Mouse (Mus musculus) kidney, adult 2 months (tissue): ENCODE measurements around the gene Gm45521. TPM values are rescaled to one million over a fixed set of nuclear protein-coding genes. Genes with fewer than 3 reads are reported as not detected.
A peak's percentile ranks its signal among the peaks of the same experiment; 100 is the strongest.

Experiments
- DNase-seq: peaks from one replicate; pipeline ENCODE4 v3.0.0; 2021
- H3K27ac ChIP-seq: fragments of 200-500 bp; 2 replicates; pipeline ENCODE4 v1.5.1; 2012; ENCODE audit warnings: low read depth, low read length, control low read depth, inconsistent platforms; ENCODE audit not compliant: insufficient read depth
- H3K27me3 ChIP-seq: fragments of 200-500 bp; replicated peaks from 2 replicates; pipeline ENCODE4 v1.6.1; 2012; ENCODE audit warnings: mild to moderate bottlenecking, moderate library complexity, low read length, inconsistent platforms; ENCODE audit not compliant: control insufficient read depth, insufficient read depth
- H3K36me3 ChIP-seq: fragments of 200-500 bp; 2 replicates; pipeline ENCODE4 v1.6.1; 2012; ENCODE audit warnings: mild to moderate bottlenecking, moderate library complexity, low read length, inconsistent platforms; ENCODE audit not compliant: control insufficient read depth, insufficient read depth
- H3K4me1 ChIP-seq: fragments of 200-500 bp; 2 replicates; pipeline ENCODE4 v1.6.1; 2011; ENCODE audit warnings: low read length; ENCODE audit not compliant: control insufficient read depth, insufficient read depth
- H3K4me3 ChIP-seq: fragments of 200-500 bp; 2 replicates; pipeline ENCODE4 v1.5.1; 2011; ENCODE audit warnings: mild to moderate bottlenecking, low read depth, low read length, control low read depth; ENCODE audit not compliant: insufficient read depth
- CTCF ChIP-seq: fragments of 200-500 bp; conservative IDR thresholded peaks from 2 replicates; pipeline ENCODE4 v1.5.1; 2011; ENCODE audit warnings: low read depth, mild to moderate bottlenecking, control low read depth, low read length, moderate library complexity, mixed read lengths; ENCODE audit not compliant: insufficient read depth, insufficient read length
- POLR2A ChIP-seq: fragments of 200-500 bp; IDR thresholded peaks from one replicate; pipeline ENCODE4 v1.6.1; 2011; ENCODE audit warnings: low read depth, low read length, control low read depth
- WGBS: fragments of 180-500 bp; shearing (Covaris S2); methylation state at CpG from one replicate; pipeline ENCODE4 v1.1.7; 2018; 5-methylcytosine and 5-hydroxymethylcytosine counted together
- polyA plus RNA-seq: library from polyadenylated mRNA; depleted of rRNA; stranded (reverse); fragments of >200 nt; gene quantifications from 2 replicates; pipeline ENCODE4 v1.2.3, GENCODE M21; 2012

Gm45521 gene
- polyA plus RNA-seq, 1 experiment: not detected

- 84% methylated on average over 5 of the region's 5 CpGs for WGBS
- H3K36me3 ChIP-seq: no peaks in the 10 kb centered on the region
- H3K4me3 ChIP-seq: no peak overlapping the region
- no peak for TF ChIP-seq POLR2A
- no peak for TF ChIP-seq CTCF
- DNase-seq: no peak
- no peak overlapping the region for H3K27ac ChIP-seq
- no peaks in the 10 kb centered on the region for H3K27me3 ChIP-seq
- H3K4me1 ChIP-seq: no peaks in the 10 kb centered on the region
Observed at GRCm38 (mm10) chr14:7921459-7921858, 35.6 kb upstream of the Gm45521 start.

GRCm38 (mm10) chr14:7923635-7924034, 33.5 kb upstream of the Gm45521 start:
- TF ChIP-seq POLR2A (no peak), CTCF (no peak)
- no peak overlapping the region for H3K4me3 ChIP-seq
- no peaks in the 10 kb centered on the region for H3K4me1 ChIP-seq
- H3K27ac ChIP-seq: no peak overlapping the region
- H3K36me3 ChIP-seq: peaks cover 2% of the 10 kb centered on the region; the same call in 1 of the 2 replicates
- no peaks in the 10 kb centered on the region for H3K27me3 ChIP-seq
- no peak for DNase-seq

- WGBS: 79% methylated on average over 1 of the region's 1 CpGs
- no peak overlapping the region for H3K27ac ChIP-seq
- no peaks in the 10 kb centered on the region for H3K27me3 ChIP-seq
- H3K4me1 ChIP-seq: no peaks in the 10 kb centered on the region
- peaks cover 10% of the 10 kb centered on the region for H3K36me3 ChIP-seq
- H3K4me3 ChIP-seq: no peak overlapping the region
- TF ChIP-seq POLR2A (no peak), CTCF (no peak)
- no peak for DNase-seq
Observed at GRCm38 (mm10) chr14:7928362-7928761, 28.7 kb upstream of the Gm45521 start.

GRCm38 (mm10) chr14:7929029-7929428, 28.1 kb upstream of the Gm45521 start:
- H3K27me3 ChIP-seq: no peaks in the 10 kb centered on the region
- DNase-seq: no peak
- H3K36me3 ChIP-seq: peaks cover 10% of the 10 kb centered on the region
- H3K4me1 ChIP-seq: no peaks in the 10 kb centered on the region
- no peak overlapping the region for H3K4me3 ChIP-seq
- TF ChIP-seq POLR2A (no peak), CTCF (no peak)
- no peak overlapping the region for H3K27ac ChIP-seq
- WGBS: 80% methylated on average over 7 of the region's 7 CpGs

- WGBS: 85% methylated on average over 4 of the region's 4 CpGs
Observed at GRCm38 (mm10) chr14:7932151-7932550, 24.9 kb upstream of the Gm45521 start.

GRCm38 (mm10) chr14:7934166-7934565, 22.9 kb upstream of the Gm45521 start:
- DNase-seq: no peak
- TF ChIP-seq POLR2A (no peak), CTCF (no peak)
- no peaks in the 10 kb centered on the region for H3K4me1 ChIP-seq
- WGBS: 92% methylated on average over 7 of the region's 7 CpGs
- H3K27ac ChIP-seq: no peak overlapping the region
- H3K36me3 ChIP-seq: peaks cover 10% of the 10 kb centered on the region
- H3K27me3 ChIP-seq: no peaks in the 10 kb centered on the region
- no peak overlapping the region for H3K4me3 ChIP-seq

More at GRCm38 (mm10) chr14:7932151-7932550, 24.9 kb upstream of the Gm45521 start:
- no peaks in the 10 kb centered on the region for H3K27me3 ChIP-seq
- DNase-seq: no peak
- H3K4me3 ChIP-seq: no peak overlapping the region
- TF ChIP-seq POLR2A: no peak
- no peak for TF ChIP-seq CTCF
- H3K27ac ChIP-seq: no peak overlapping the region
- no peaks in the 10 kb centered on the region for H3K4me1 ChIP-seq
- H3K36me3 ChIP-seq: peaks cover 12% of the 10 kb centered on the region

GRCm38 (mm10) chr14:7937052-7937630, 19.9 kb upstream of the Gm45521 start:
- TF ChIP-seq CTCF: no peak; the same call in 1 of the 2 replicates
- TF ChIP-seq POLR2A: no peak
- peaks cover 3% of the 10 kb centered on the region; the same call in 1 of the 2 replicates for H3K36me3 ChIP-seq
- 52% methylated on average over 17 of the region's 17 CpGs for WGBS
- no peak overlapping the region for H3K4me3 ChIP-seq
- H3K27me3 ChIP-seq: no peaks in the 10 kb centered on the region
- H3K4me1 ChIP-seq: no peaks in the 10 kb centered on the region
- no peak overlapping the region for H3K27ac ChIP-seq
- DNase-seq: peak; percentile 14
